Mouse (Mus musculus) T-helper 17 cell (primary cell): ENCODE results near the gene Sipa1l3.

Experiments used
- in situ Hi-C, 2 experiments: fragments of 300-600 bp; cut with MboI, MseI; formaldehyde crosslinking; loops; 1 replicate in 1 of 2; 2 replicates in 1 of 2; pipeline ENCODE4 v1.15.1; 2025; ENCODE audit warnings: high pct_unique_total_duplicates in 2 of 2

Sipa1l3 gene

DNA sequence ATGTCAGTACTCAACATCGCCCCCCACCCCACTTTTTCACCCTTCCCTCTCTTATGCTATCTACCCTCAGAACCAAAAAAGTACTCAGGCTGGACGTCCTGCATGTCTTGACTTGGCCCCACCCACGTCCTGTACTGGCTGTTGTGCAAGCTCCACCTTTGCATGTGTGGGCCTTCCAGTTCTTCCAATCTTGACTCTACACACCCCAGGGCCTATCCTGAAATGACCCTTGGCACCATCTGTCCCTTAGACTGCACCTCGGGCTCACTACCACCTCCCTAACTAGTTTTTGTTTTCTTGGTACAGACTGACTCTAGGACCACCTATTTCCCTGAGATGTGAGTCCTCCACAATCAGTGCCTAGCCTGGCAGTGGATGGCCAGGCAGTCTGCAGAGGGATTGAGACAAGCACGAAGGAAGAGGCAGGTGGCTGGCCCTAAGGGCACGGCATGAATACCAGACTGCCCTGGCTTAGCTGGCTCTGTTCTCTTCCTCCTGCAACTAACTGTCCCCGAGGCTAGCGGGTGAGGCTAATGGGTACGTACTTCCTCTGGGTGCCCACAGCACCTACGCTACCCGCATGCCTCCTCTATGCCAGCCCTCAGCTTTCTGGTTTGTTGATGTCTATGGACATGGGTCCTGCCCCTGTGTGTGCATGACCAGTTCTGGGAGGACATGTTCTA lies 71.2 kb downstream of the Sipa1l3 start:
- in situ Hi-C loops: no loop called here

GRCm38 (mm10) chr7:29446156-29446555 lies 72.3 kb downstream of the Sipa1l3 start:
- in situ Hi-C loops: no loop called here

- in situ Hi-C loops: no loop called here
These were observed 73.9 kb downstream of the Sipa1l3 start for GRCm38 (mm10) chr7:29444527-29444926.

GRCm38 (mm10) chr7:29444070-29444469 lies 74.4 kb downstream of the Sipa1l3 start:
- in situ Hi-C loops: no loop called here

GRCm38 (mm10) chr7:29441793-29442192 lies 76.6 kb downstream of the Sipa1l3 start:
- in situ Hi-C loops: no loop called here

DNA sequence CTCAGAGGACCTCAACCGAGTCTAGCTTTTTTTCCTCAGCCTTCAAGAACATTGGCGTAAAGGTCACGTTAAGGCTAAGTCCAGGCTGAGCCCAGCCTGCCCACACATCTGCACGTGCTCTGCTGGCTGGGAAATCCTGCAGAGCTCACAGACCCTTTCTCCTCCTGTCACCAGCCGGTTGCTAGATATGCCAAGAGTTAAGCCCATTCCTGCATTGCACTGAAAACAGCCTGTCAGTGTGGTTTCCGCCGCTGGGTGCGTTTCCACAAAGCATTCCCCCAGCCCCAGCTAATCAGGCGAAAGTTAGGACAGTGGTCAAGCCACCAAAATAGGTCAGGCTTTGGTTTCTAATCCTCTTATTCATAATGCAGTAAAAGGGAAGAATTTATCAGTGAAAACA lies 77.3 kb downstream of the Sipa1l3 start:
- in situ Hi-C loops: no loop called here

GRCm38 (mm10) chr7:29438655-29439282 lies 79.7 kb downstream of the Sipa1l3 start:
- in situ Hi-C loops: no loop called here

DNA sequence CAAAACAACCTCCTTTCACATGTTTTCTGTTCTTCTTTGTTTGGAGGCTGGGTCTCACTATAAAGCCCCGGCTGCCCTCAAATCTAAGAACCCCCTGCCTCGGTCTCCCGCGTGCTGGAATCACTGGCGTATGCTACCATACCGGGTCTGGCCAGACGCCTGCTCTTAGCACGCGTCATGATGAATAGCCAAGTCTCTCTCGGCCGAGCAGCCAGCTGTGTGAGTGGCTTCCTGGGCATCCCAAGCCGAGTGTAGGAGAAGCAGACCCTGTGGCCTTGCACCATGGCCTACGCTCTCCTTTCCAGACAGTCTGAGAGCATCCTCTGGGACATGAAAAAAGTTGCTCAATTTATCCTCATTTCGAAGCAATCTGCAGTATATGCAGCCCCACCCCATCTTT lies 80.2 kb downstream of the Sipa1l3 start:
- in situ Hi-C loops: no loop called here

DNA sequence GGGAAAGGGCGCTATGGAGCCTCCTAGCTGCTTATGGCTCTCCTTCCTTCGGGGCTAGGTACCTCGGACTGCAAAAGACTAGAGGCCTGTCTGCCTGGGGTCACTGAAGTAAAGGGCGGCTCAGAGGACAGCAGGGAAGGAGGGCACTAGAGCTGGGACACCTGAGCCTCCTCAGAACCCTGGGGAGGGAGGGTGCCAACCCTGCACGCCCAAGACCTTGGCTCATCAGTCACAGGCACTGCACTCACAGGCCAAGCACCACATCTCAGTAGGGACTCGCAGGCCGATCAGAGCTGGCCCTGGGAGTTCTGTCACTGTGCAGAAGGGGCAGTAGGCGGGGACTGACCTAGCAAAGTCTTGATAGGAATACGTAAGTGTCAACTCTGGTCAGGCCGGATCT lies 81.4 kb downstream of the Sipa1l3 start:
- in situ Hi-C loops: no loop called here

GRCm38 (mm10) chr7:29434313-29435035 lies 84.0 kb downstream of the Sipa1l3 start:
- in situ Hi-C loops: no loop called here

DNA sequence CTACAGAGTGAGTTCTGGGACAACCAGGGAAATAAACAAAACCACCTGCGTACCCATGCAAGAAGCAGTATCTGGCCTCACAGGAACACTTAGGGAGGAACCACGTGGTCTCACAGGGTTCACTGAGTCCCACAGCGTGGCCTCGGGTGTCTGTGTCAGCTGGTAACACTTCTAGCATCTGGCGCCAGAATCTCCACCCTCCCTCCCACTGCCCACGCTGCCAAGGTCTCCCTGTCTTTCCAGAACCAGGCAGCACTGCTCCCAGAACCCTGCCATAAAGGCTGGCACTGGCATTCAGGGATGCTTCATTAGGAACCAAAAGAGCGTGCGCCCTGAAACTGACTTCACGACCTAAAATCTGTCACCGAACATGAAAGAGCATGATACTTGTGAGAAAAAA lies 84.7 kb downstream of the Sipa1l3 start:
- in situ Hi-C loops: no loop called here

GRCm38 (mm10) chr7:29432947-29433553 lies 85.4 kb downstream of the Sipa1l3 start:
- in situ Hi-C loops: no loop called here

DNA sequence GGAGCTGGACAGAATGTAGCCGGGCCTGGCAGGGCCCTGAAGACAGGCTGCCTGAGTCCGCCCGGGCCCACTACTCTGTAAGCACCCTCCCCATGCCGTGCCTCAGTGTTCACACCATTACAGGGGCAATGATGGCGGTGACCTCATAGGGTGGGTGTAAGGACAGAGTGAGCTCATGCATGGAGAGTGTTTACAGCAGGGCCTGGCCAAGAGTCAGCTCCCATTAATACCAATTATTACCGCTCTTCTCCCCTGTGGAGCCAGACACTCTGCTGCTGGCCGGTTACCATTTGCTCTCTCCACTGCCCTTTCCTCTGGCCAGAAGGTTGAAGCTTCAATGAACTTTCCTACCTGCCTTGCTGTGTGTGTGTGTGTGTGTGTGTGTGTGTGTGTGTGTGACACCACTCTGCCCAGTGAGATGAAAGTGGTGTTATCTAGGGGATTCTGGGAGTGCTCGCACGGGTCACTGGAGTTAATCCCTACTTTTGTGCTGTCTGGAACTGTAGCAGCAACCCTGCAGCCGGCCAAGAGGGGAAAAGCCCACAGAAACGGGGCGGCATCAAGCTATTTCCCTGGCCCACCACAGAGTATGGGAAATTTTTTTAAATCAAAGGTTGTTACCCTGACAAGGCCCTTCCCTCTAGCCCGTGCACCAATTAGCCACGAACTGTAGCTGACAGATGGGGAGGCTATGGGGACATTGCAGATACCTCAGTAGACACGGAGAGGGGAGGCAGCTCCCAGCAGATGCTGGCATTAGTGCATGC lies 86.1 kb downstream of the Sipa1l3 start:
- in situ Hi-C loops: no loop called here

DNA sequence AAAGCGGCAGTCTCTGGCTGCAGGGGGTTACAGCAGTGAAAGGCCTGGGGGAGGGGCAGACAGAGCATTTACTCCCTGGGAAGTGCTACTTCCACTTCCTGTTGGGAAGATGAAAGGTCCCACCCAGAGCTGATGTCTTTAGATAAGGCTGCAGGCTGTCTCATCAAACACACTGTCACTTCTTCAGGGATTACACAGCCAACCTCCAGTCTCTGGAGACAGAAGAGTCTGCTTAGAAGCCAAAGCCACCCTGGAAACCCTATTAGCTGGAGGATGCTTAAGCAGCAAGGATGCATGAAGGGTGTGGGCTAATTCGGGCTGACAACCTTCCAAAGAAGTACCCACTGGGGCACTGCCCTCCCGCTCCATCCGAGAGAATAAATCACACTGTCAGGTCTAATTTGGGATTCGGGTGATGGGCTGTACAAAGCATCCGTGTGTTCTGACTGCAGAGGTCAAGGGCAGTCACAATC lies 87.7 kb downstream of the Sipa1l3 start:
- in situ Hi-C loops: no loop called here

DNA sequence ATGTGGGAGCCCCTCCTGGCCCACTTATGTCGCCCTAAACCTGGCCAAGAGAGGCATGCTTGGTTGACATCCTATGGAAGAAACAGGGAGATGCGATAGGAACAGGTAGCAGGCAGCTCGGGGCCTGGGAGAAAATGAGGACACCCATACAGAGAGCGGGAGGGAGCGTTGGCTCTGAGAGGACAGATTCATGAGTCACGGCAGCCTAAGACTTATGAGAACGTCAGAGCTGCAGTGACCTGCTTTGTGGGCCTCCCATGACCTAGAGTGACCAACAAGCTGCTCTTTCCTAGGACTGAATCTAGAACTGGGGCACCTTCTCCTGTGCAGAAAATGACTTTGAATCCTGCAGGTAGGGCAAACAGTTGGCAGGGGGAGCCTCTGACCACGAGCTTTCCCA lies 92.4 kb downstream of the Sipa1l3 start:
- in situ Hi-C loops: loop anchor here in 1 of 2 experiments (5.0 kb wide), 1 partner anchor 716 kb away; no protein-coding TSS in a partner anchor

- in situ Hi-C loops: loop anchor here in 1 of 2 experiments (5.0 kb wide), 1 partner anchor 717 kb away; no protein-coding TSS in a partner anchor
These were observed 93.0 kb downstream of the Sipa1l3 start for GRCm38 (mm10) chr7:29425413-29425827.

- in situ Hi-C loops: loop anchor here (5.0 kb wide), 2 partner anchors 63 to 718 kb away; no protein-coding TSS in a partner anchor
These were observed 93.8 kb downstream of the Sipa1l3 start for GRCm38 (mm10) chr7:29424690-29425089.

DNA sequence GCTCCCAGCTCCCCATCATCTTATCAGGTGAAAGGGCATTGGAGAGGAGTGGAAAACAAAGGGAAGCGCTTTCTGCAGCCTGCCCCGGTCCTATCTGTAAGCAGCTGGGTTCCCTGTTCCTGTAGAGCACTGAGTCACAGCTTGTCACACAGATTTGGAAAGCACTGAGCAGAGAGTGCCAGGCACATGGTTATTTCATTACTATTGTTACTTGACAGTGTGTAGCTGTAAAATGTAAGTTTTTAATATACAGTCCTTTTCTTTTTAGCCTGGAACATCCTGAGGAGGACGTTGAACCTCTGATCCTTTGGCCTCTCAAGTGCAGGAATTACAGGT lies 96.6 kb downstream of the Sipa1l3 start:
- in situ Hi-C loops: loop anchor here in 1 of 2 experiments (5.0 kb wide), 1 partner anchor 65 kb away; no protein-coding TSS in a partner anchor

DNA sequence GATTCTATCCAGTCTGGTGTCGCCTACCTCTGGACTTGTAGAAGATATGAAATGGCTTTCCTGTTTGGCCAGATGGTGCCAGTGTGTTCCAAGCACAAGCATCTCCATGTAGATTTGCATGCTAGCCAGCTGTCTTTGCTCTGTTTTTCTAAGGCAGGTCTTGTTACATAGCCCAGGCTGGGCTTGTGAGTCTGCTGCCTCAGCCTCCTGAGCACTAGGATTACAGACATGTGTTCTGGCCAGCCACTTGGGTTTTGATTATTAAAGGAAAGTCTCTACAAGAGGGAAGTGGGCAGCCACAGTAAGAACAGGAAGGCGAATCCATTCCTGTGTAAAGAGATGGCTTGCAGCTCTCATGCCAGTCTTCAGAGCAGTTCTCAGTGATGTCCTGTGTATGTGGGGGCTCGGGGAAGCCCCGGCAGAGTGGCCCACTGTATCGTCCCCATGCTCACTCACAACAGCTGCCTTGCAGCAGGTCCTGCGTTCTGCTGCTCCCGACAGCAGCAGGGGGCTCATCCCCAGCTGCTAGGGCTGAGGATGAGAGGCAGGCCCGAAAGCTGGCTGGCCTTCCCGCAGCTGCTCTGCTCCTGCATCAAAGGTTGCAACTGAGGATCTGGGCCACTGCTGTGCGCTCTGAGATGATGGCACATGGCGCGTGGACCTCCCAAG lies 97.1 kb downstream of the Sipa1l3 start:
- in situ Hi-C loops: loop anchor here in 1 of 2 experiments (5.0 kb wide), 1 partner anchor 66 kb away; no protein-coding TSS in a partner anchor

GRCm38 (mm10) chr7:29419836-29420235 lies 98.6 kb downstream of the Sipa1l3 start:
- in situ Hi-C loops: loop anchor here in 1 of 2 experiments (5.0 kb wide), 1 partner anchor 67 kb away; no protein-coding TSS in a partner anchor
